Mouse (Mus musculus): Measurements from ENCODE around the gene Aimp1. TPM values are rescaled to one million over a fixed set of nuclear protein-coding genes. Genes with fewer than 3 reads are reported as not detected.

Aimp1 gene
- 10 to 100 TPM; 45.7 to 57.7 TPM for total RNA-seq (2021)
- 18.8 and 27.3 TPM in 2 replicates for polyA plus RNA-seq (2012; rRNA removed)
- long read RNA-seq, transcript Aimp1-201 (7 exons, 1,126 nt): major isoform, 34 of 35 reads
- long read RNA-seq, partial matches to known transcripts: 0 of 35 reads
- long read RNA-seq, other reads (novel, unspliced or antisense): 1 of 35 reads

DNA sequence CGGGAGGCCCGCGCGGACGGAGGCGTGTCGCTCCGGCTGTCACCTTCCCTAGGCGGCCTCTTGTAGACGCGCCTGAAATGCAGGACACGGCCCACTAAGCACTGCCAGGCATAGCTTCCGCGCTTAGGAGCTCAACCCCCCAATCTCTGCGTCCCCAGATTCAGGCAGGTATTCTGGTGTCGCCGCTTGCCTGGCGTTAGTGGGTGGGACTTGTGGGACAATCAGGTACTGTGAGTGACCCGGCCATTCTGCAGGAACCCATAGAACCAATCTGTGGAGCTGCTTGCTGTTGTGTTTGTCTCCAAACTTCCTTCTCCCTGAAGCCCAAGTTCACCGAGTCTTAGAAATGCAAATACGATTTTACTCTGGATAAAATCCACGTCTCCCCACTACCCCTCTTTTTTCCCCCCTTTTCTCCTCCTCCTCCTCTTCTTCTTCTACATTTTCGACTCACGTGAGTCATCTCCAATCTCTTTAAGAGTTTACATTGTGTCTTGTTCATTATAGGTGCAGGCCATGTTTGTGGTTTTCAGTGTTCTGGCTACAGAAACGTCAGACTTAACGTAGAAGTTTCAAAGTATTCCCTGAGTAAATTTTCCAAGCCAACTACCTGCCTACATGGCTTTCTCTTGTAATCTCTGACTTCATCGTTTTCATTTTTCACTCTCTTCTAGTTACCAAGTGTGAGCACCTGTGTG, at the start of gene Aimp1:
Gene Aimp1 (minus strand): TSS at position 140 of the 698 bp plus-strand sequence.
- Histone ChIP-seq H3K4me1 (ENCODE audit: control insufficient read depth, insufficient read depth, low read length) (peaks cover 5% of the 10 kb centered on the region), H3K4me3 (peak within 1 kb of the TSS; percentile 74), H3K9ac (ENCODE audit: low read depth, low read length) (peak within 1 kb of the TSS; percentile 89), H3K27me3 (ENCODE audit: control insufficient read depth, insufficient read depth, low read length) (no peaks in the 10 kb centered on the region), H3K36me3 (ENCODE audit: control insufficient read depth, insufficient read depth, low read length) (peaks cover 6% of the 10 kb centered on the region), H3K27ac (peak within 1 kb of the TSS; percentile 99), H3K79me2 (replicated peaks; ENCODE audit: control insufficient read depth, insufficient read depth, low read length) (no peaks in the 10 kb centered on the region)
- no peak for DNase-seq
- under 1% methylated on average over 27 of the region's 27 CpGs for WGBS
- intact Hi-C loops (cut with DNase I): loop anchor here (5.0 kb wide), 1 partner anchor 408 kb away; the partner anchor contains the start of genes Gstcd and Ints12
- TF ChIP-seq CTCF (IDR thresholded peaks at IDR 0.05) (no peak), EP300 (IDR thresholded peaks at IDR 0.05; ENCODE audit: insufficient read depth, low read depth, low read length) (no peak), POLR2A (IDR thresholded peaks at IDR 0.05; ENCODE audit: insufficient read depth, low read depth, low read length) (no peak)

DNA sequence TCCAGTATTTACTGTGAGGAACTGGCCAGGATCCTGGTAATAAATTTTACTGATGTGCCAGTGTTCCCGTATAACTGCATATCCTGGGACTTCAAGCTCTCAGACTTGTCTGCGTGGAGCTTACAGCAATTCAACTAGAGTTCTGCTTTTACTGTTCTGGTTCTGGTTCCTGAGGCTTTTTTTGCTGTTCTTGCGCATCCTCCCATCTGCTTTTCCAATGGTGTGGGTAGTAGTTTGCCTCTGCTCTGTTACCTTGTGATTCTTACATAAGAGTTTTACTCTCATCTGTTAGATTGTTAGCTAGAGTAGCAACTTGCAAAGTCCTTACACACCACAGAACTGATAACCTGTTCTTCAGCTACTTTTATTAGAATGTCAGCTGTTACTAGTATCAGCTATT, 40.2 kb upstream of the Aimp1 start:
- intact Hi-C loops (cut with DNase I): no loop called here
- DNase-seq: no peak
- 93% methylated on average over 3 of the region's 3 CpGs for WGBS
- Histone ChIP-seq H3K9ac (ENCODE audit: low read depth, low read length) (no peak overlapping the region), H3K4me3 (no peak overlapping the region), H3K79me2 (replicated peaks; ENCODE audit: control insufficient read depth, insufficient read depth, low read length) (no peaks in the 10 kb centered on the region), H3K4me1 (ENCODE audit: control insufficient read depth, insufficient read depth, low read length) (no peaks in the 10 kb centered on the region), H3K27me3 (ENCODE audit: control insufficient read depth, insufficient read depth, low read length) (no peaks in the 10 kb centered on the region), H3K27ac (no peak overlapping the region), H3K36me3 (ENCODE audit: control insufficient read depth, insufficient read depth, low read length) (no peaks in the 10 kb centered on the region; the same call in 1 of the 2 replicates)
- TF ChIP-seq POLR2A (IDR thresholded peaks at IDR 0.05; ENCODE audit: insufficient read depth, low read depth, low read length): no peak
- TF ChIP-seq CTCF (IDR thresholded peaks at IDR 0.05): no peak
- no peak for TF ChIP-seq EP300 (IDR thresholded peaks at IDR 0.05; ENCODE audit: insufficient read depth, low read depth, low read length)

DNA sequence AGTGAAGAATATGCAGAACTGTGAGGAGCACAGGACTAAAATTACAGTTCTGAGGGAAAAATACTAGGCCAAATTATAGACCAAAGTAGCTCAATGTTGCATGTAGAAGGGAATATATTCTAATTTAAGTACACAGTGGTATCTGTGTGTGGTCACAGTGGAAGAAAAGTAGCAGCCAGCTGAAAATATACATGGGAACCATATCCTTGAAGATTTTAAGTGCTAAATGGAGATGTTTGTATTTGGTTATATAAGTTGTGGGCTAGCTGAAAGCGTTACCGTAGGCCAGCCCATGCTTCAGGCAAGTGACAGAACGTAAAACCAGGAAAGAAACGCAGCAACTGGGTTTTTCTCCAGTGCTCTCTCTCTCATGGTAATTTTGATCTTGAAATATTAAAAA, 33.1 kb upstream of the Aimp1 start:
- no peaks in the 10 kb centered on the region for H3K79me2 ChIP-seq (replicated peaks; ENCODE audit: control insufficient read depth, insufficient read depth, low read length)
- H3K4me1 ChIP-seq (ENCODE audit: control insufficient read depth, insufficient read depth, low read length): no peaks in the 10 kb centered on the region
- intact Hi-C loops (cut with DNase I): no loop called here
- H3K9ac ChIP-seq (ENCODE audit: low read depth, low read length): no peak overlapping the region
- H3K27me3 ChIP-seq (ENCODE audit: control insufficient read depth, insufficient read depth, low read length): no peaks in the 10 kb centered on the region
- 97% methylated on average over 4 of the region's 4 CpGs for WGBS
- H3K4me3 ChIP-seq: no peak overlapping the region
- no peak for DNase-seq
- no peaks in the 10 kb centered on the region; the same call in 1 of the 2 replicates for H3K36me3 ChIP-seq (ENCODE audit: control insufficient read depth, insufficient read depth, low read length)
- H3K27ac ChIP-seq: no peak overlapping the region
- no peak for TF ChIP-seq POLR2A (IDR thresholded peaks at IDR 0.05; ENCODE audit: insufficient read depth, low read depth, low read length)
- no peak for TF ChIP-seq CTCF (IDR thresholded peaks at IDR 0.05)
- TF ChIP-seq EP300 (IDR thresholded peaks at IDR 0.05; ENCODE audit: insufficient read depth, low read depth, low read length): no peak

DNA sequence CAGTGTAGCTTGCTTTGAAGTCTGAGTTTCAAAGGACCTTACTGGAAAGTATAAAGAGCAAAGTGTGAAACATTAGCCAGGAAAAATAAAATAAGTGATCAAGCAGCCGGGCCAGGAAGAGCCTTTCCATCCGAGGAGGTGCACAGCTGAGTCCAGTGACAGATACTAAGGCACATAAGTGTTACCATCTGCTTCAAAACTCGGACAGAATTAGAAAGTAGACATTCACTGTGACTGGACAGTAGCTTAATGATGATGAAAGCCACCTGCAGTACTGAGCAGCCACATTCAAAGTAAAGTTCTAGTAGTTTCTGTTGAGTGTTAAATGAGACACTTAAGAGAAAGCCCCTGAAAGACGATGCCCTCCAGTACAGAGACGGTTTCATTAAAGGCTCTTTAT, 29.7 kb upstream of the Aimp1 start:
- H3K27ac ChIP-seq: no peak overlapping the region
- 70% methylated on average over 5 of the region's 5 CpGs for WGBS
- intact Hi-C loops (cut with DNase I): no loop called here
- H3K36me3 ChIP-seq (ENCODE audit: control insufficient read depth, insufficient read depth, low read length): no peaks in the 10 kb centered on the region
- no peak for DNase-seq
- no peaks in the 10 kb centered on the region for H3K79me2 ChIP-seq (replicated peaks; ENCODE audit: control insufficient read depth, insufficient read depth, low read length)
- TF ChIP-seq CTCF (IDR thresholded peaks at IDR 0.05) (no peak), POLR2A (IDR thresholded peaks at IDR 0.05; ENCODE audit: insufficient read depth, low read depth, low read length) (no peak), EP300 (IDR thresholded peaks at IDR 0.05; ENCODE audit: insufficient read depth, low read depth, low read length) (no peak)
- H3K27me3 ChIP-seq (ENCODE audit: control insufficient read depth, insufficient read depth, low read length): no peaks in the 10 kb centered on the region
- H3K4me1 ChIP-seq (ENCODE audit: control insufficient read depth, insufficient read depth, low read length): no peaks in the 10 kb centered on the region
- no peak overlapping the region for H3K9ac ChIP-seq (ENCODE audit: low read depth, low read length)
- H3K4me3 ChIP-seq: no peak overlapping the region

DNA sequence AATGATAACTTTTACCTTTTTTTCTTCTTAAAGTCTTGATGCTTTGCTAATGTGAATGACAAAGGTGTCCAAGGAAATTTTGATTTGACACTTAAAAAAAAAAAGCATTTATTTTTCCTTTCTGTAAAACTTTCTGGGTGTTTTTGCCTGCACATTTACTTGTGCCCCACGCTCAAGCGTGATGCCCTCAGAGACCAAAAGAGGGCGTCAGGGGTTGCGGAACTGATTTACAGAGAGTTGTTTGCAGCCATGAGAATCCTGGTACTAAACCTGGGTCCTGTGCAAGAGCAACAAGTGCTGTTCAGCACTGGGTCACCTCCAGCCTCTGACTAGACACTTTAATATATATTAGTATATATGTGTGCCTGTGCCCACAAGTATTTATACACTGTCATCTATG, 22.8 kb upstream of the Aimp1 start:
- no peak for TF ChIP-seq CTCF (IDR thresholded peaks at IDR 0.05)
- no peak for TF ChIP-seq POLR2A (IDR thresholded peaks at IDR 0.05; ENCODE audit: insufficient read depth, low read depth, low read length)
- TF ChIP-seq EP300 (IDR thresholded peaks at IDR 0.05; ENCODE audit: insufficient read depth, low read depth, low read length): no peak
- no peak overlapping the region for H3K4me3 ChIP-seq
- 92% methylated on average over 4 of the region's 4 CpGs for WGBS
- H3K9ac ChIP-seq (ENCODE audit: low read depth, low read length): no peak overlapping the region
- H3K27me3 ChIP-seq (ENCODE audit: control insufficient read depth, insufficient read depth, low read length): no peaks in the 10 kb centered on the region
- no peak overlapping the region for H3K27ac ChIP-seq
- DNase-seq: no peak
- H3K79me2 ChIP-seq (replicated peaks; ENCODE audit: control insufficient read depth, insufficient read depth, low read length): peaks cover 2% of the 10 kb centered on the region; the same call in 1 of the 2 replicates
- no peaks in the 10 kb centered on the region for H3K4me1 ChIP-seq (ENCODE audit: control insufficient read depth, insufficient read depth, low read length)
- intact Hi-C loops (cut with DNase I): no loop called here
- H3K36me3 ChIP-seq (ENCODE audit: control insufficient read depth, insufficient read depth, low read length): no peaks in the 10 kb centered on the region

DNA sequence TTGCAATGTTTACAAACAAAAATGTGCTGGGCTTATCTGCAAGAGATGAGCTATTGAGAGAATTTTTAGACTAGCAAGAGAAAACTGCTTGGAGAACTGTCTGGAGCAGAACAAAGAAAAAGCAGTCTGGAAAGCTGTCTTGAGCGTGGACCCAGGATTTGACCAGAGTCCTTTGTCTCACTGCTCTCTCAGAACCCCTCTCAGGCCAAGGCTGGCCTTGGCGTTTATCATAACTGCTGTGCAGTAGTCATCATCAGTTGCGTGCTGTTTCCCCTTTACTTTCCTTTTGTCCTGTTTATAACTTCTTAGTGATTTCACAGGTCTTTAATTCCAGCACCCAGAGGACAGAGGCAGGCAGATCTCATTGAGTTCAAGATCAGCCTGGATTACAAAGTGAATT, 20.0 kb upstream of the Aimp1 start:
- no peak for DNase-seq
- Histone ChIP-seq H3K4me1 (ENCODE audit: control insufficient read depth, insufficient read depth, low read length) (no peaks in the 10 kb centered on the region), H3K79me2 (replicated peaks; ENCODE audit: control insufficient read depth, insufficient read depth, low read length) (peaks cover 2% of the 10 kb centered on the region; the same call in 1 of the 2 replicates), H3K36me3 (ENCODE audit: control insufficient read depth, insufficient read depth, low read length) (no peaks in the 10 kb centered on the region), H3K27ac (no peak overlapping the region), H3K4me3 (no peak overlapping the region), H3K9ac (ENCODE audit: low read depth, low read length) (no peak overlapping the region), H3K27me3 (ENCODE audit: control insufficient read depth, insufficient read depth, low read length) (no peaks in the 10 kb centered on the region)
- TF ChIP-seq CTCF (IDR thresholded peaks at IDR 0.05) (no peak), EP300 (IDR thresholded peaks at IDR 0.05; ENCODE audit: insufficient read depth, low read depth, low read length) (no peak), POLR2A (IDR thresholded peaks at IDR 0.05; ENCODE audit: insufficient read depth, low read depth, low read length) (no peak)
- intact Hi-C loops (cut with DNase I): no loop called here
- WGBS: 82% methylated on average over 3 of the region's 3 CpGs

All from heart, adult 2 months (tissue).